Mouse (Mus musculus): Measurements from ENCODE around the gene Lyz2.

DNA sequence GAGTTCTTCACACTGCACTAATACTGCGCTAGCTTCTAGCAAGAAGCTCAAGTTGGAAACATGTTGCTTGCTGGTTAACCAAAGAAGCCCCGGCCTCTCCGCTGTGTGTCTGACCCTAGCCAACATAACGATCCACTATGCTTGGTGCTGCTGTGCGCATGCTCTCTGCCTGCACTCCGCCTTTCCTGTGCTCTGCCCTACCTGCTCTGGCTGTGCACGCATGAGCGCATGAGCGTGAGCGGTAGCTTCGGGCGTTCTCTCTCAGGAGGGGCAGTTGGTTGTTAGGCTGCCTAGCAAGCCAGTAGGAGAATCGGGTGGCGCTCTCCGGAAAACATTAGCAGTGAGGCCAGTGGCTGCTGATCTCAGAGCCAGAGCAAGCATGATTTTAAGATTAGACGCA is 52.3 kb downstream of the Lyz2 start:
- TF ChIP-seq POLR2A (IDR thresholded peaks at IDR 0.05; ENCODE audit: borderline replicate concordance, control insufficient read depth, low read depth, low read length) (no peak), CTCF (IDR thresholded peaks at IDR 0.05; ENCODE audit: control insufficient read depth, insufficient read depth, low read length) (no peak)
